Mouse (Mus musculus) cerebellum, adult 9-11 months (tissue): ENCODE data around the gene Ccnd3.

ENCODE experiments used
- DNase-seq: peaks from one replicate; pipeline ENCODE4 v3.0.0; 2022

Ccnd3 gene

GRCm38 (mm10) chr17:47626031-47626430 lies 121.2 kb downstream of the Ccnd3 start:
- DNase-seq, result no peak

GRCm38 (mm10) chr17:47627791-47628190 lies 122.9 kb downstream of the Ccnd3 start:
- no peak for DNase-seq

- DNase-seq, result peak; percentile 96
Measured at GRCm38 (mm10) chr17:47628851-47629676, 124.2 kb downstream of the Ccnd3 start.

DNA sequence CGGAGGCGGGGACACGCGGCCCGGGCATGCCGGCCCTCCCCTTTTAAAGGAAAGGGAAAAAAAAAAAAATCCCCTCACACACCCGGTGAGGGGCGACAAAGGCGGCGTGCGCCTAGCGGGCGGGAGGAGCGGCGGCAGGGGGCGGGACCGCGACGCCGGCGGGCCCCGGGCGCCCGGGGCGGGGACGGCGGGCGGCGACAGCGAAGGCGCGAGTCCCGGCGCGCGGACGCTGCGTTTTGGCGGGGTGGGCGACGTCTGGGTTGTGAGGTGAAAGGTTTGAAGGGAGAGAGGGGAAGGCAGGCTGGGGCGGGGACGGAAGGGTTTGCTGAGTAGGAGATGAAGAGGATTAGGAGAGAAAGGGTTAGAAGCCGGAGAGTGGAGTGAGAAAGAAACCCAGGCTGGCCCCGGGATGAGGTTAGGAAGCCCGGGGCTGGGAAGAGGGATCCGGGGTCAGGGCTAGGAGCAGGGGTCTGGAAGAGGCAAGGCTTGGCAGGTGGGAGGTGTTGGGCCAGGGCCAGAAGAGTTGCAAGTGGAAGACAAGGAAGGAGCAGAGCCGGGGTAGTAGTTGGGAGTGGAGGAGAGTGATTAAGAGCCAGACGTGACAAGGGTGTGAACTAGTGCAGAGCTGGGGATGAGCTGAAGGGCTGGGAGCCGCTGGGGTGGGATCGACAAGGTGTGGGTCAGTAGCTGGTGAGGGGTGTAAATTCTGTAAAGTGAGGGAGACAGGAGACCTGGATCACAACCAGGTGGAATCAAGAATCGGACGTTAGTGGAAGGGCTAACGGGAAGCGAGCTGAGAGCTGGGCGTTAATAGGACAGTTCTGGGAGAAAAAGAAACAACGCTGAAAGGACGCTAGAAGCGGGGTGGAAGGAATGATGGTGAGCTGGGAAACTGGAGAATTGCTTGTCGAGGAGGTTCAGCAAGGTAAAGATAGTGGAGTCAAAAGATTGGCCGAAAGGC lies 125.1 kb downstream of the Ccnd3 start:
- DNase-seq, result peak; percentile 81

DNA sequence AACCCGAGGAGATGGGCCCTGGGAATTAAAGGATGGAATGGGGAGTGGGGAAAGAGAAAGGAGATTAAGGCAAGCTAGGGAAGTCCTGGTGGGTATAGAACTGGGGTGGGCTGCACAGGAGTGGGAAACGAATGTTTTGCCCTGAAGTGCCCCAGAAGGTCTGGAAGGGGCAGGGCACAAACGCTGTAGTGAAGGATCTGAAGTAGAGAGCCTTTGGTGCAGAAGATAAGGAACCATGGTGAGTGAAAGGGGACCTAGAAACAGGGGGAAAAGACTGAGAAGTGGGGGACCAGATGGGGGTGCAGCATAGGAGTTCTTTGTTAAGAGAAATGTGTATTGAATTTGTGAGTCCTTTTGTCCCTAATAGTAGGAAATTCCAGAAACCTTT lies 125.8 kb downstream of the Ccnd3 start, which contains the start of gene Usp49:
Usp49 (plus strand) TSS at position 13 of the 388 bp plus-strand sequence.
- no peak for DNase-seq

- DNase-seq, result no peak
Measured at GRCm38 (mm10) chr17:47632181-47632840, 127.5 kb downstream of the Ccnd3 start.

DNA sequence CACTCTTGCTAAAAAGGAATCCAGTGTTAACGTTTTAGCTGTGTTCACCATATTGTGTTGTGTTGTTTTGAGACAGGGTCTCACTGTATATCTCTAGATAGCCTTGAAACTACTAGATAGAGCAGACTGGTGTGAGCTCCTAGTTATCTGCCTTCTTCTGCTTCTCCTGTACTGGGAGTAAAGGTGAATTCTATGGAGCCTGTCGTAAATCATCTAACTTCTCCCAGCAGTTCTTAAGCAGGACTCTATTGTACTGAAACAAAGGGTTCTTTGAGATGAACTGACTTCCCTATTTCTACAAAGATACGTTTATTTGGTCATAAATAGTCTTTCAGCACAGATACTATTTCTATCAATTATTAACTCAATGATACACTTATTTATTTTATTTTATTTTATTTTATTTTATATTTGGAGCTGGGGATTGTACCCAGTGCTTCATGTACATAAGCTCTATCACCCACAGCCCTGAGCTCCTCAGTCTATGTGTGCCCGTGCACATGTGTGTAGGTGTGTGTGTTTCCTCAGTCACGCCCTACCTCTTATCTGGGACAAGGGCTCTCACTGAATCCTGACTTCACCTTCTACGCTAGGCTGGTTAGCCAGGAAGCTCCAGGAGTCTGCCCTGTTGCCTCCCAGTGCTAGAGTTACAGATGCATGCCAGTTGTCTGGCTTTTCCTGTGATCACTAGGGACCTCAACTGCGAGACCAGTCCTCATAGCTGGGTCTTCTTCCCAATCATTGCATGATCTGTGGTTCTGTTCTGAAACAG lies 129.3 kb downstream of the Ccnd3 start:
- DNase-seq, result no peak

DNA sequence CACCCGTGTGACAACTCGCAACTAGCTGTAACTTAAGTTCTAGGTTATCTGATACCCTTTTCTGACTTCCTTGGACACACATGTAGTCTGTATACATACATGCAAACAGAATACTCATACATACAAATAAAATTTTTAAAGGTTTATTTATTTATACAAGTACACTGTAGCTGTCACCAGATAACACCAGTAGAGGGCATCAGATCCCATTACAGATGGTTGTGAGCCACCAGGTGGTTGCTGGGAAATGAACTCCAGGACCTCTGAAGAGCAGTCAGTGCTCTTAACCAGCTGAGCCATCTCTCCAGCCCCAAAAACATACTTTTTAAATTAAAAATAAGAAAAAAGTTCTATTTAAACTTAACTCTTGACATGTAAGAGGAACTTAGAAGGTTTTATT lies 138.1 kb downstream of the Ccnd3 start:
- no peak for DNase-seq

- DNase-seq, result peak; percentile 29
Measured at GRCm38 (mm10) chr17:47646683-47647082, 141.8 kb downstream of the Ccnd3 start.

DNA sequence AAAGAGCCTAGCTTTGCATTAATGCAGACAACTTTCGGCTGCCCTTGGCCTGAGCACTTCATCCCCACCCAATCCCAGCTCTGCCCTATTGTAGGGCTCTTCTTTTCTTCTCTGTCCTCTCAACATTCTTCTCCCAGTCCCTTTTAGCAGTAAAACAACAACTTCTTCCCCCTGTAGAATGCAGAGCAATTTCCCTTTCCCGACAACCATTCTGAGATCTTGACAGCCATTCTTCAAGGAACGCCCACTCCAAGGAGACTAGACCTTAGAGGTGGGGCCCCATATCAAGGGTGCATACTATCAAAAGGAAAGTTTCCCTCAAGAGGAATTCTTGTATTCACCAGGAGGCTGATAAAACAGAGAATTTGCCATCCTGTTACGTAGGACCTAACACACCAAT lies 144.1 kb downstream of the Ccnd3 start:
- DNase-seq, result no peak
